Mouse (Mus musculus) erythroblast, adult 5-6 weeks (primary cell): Measurements from ENCODE around the gene Fam184b. TPM values are rescaled to one million over a fixed set of nuclear protein-coding genes. Genes with fewer than 3 reads are reported as not detected.
A peak's percentile ranks its signal among the peaks of the same experiment; 100 is the strongest.
"Not testable (repeated sequence)": the region's sequence is repeated elsewhere in the genome, so short reads cannot be mapped to it uniquely, and the experiment has no call there.

ENCODE experiments used
- ATAC-seq: replicated peaks from 2 replicates; pipeline ENCODE4 v1.8.0; 2016; ENCODE audit warnings: moderate number of reproducible peaks, mild to moderate bottlenecking, moderate TSS enrichment, inconsistent platforms; ENCODE audit not compliant: poor library complexity, low FRiP score, severe bottlenecking
- total RNA-seq, 2 experiments: library from RNA; stranded (forward) in 1 of 2; stranded (reverse) in 1 of 2; fragments of 150-400 nt in 1 of 2; fragments of 200-764, 138-1000 nt in 1 of 2; gene quantifications; 2 replicates each; pipeline versions ENCODE4 v1.2.3 to v1.2.4; 2015 to 2017; ENCODE audit warnings: low replicate concordance in 2 of 2

Fam184b gene
- total RNA-seq (2015; ENCODE audit: low replicate concordance) (not detected in 2 replicates), total RNA-seq (2017; ENCODE audit: low replicate concordance) (under 0.01 TPM in 1 of 2 replicates, not detected in the other)

- no peak for ATAC-seq
These were observed at the start of gene Fam184b for GRCm38 (mm10) chr5:45638806-45639714. TSS of gene Fam184b (minus strand) at chr5:45639614.

- no peak for ATAC-seq
These were observed 49.7 kb upstream of the Fam184b start for GRCm38 (mm10) chr5:45689152-45689551.

- ATAC-seq = no peak
These were observed 46.8 kb upstream of the Fam184b start for GRCm38 (mm10) chr5:45686223-45686622.

GRCm38 (mm10) chr5:45685243-45685642 lies 45.8 kb upstream of the Fam184b start:
- ATAC-seq = no peak

GRCm38 (mm10) chr5:45683388-45683787 lies 44.0 kb upstream of the Fam184b start:
- no peak for ATAC-seq

- ATAC-seq = no peak
These were observed 40.5 kb upstream of the Fam184b start for GRCm38 (mm10) chr5:45679955-45680354.

GRCm38 (mm10) chr5:45677639-45678038 lies 38.2 kb upstream of the Fam184b start:
- ATAC-seq = no peak

GRCm38 (mm10) chr5:45675032-45675431 lies 35.6 kb upstream of the Fam184b start:
- no peak for ATAC-seq

GRCm38 (mm10) chr5:45670894-45671494 lies 31.6 kb upstream of the Fam184b start:
- no peak for ATAC-seq

GRCm38 (mm10) chr5:45670280-45670670 lies 30.9 kb upstream of the Fam184b start:
- ATAC-seq = peak; percentile 6; the same call in 1 of the 2 replicates

GRCm38 (mm10) chr5:45669598-45670279 lies 30.3 kb upstream of the Fam184b start, which contains the start of gene Ncapg:
TSS of gene Ncapg (plus strand) at chr5:45669919.
- ATAC-seq = peak; percentile 98

GRCm38 (mm10) chr5:45669234-45669597 lies 29.8 kb upstream of the Fam184b start:
- ATAC-seq = peak; percentile 54

GRCm38 (mm10) chr5:45668831-45669230 lies 29.4 kb upstream of the Fam184b start:
- 0 out of 2 replicates have a peak, but pooled peaks have one; percentile 16 for ATAC-seq

GRCm38 (mm10) chr5:45668324-45668723 lies 28.9 kb upstream of the Fam184b start:
- no peak for ATAC-seq

GRCm38 (mm10) chr5:45658406-45658805 lies 19.0 kb upstream of the Fam184b start:
- not testable (repeated sequence) for ATAC-seq

GRCm38 (mm10) chr5:45651026-45651703 lies 11.8 kb upstream of the Fam184b start:
- no peak for ATAC-seq

GRCm38 (mm10) chr5:45639715-45640092 lies 290 bp upstream of the Fam184b start:
- no peak for ATAC-seq

- no peak for ATAC-seq
These were observed 1.0 kb downstream of the Fam184b start for GRCm38 (mm10) chr5:45638378-45638777.

GRCm38 (mm10) chr5:45629470-45629869 lies 9.9 kb downstream of the Fam184b start:
- ATAC-seq = no peak

- no peak for ATAC-seq
These were observed 11.6 kb downstream of the Fam184b start for GRCm38 (mm10) chr5:45627771-45628170.
